Comparison of ENCODE assay signal across 18 mouse cellular contexts in the genomic region with DNA sequence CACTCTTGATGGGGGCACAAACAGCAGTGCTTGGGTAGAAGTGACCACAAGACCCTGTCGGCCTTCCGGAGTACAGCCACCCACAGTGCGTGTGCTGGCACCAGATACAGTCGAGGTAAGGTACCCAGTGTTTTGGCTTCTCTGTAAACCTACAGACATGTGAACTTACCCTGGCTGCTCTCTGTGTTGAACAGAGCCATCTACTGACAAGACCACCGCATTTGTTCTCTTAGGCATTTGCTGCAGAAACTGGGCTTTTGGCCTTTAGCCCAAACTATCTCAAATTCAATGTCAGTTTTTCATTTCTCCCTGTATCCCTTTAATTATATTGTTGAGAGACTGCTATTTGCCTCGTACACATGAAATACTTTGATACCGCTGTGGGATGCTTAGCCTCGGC.
DNase-seq lines count a peak whose midpoint lies in the region; ATAC-seq and TF ChIP-seq lines count a peak whose summit lies in the region.
"Had no signal": no experiment of that assay in that cellular context is flagged by ENCODE, and none has a peak within 500 bp of the region (broad histone marks: within the 10 kb centered on the region; RNA-seq: fewer than 3 reads in every experiment).

No protein-coding gene starts in this region.

- no peak for TF ChIP-seq EP300 in heart, adult 2 months (IDR thresholded peaks at IDR 0.05; ENCODE audit: insufficient read depth, low read depth, low read length)
- TF ChIP-seq EP300 in lung, postnatal 0 days (IDR thresholded peaks at IDR 0.05), result no peak

- H3K4me3 ChIP-seq in heart, adult 2 months, result no peak overlapping the region
- H3K4me3 ChIP-seq in lung, postnatal 0 days (ENCODE audit: low read depth, low read length), result no peak overlapping the region
- H3K4me3 ChIP-seq in embryonic facial prominence, embryonic 14.5 days (ENCODE audit: low read depth, low read length), result no peak overlapping the region
- no peak overlapping the region for H3K4me3 ChIP-seq in hindbrain, embryonic 16.5 days (ENCODE audit: low read length)
- H3K4me3 ChIP-seq: embryonic facial prominence, embryonic 15.5 days; liver, embryonic 15.5 days; neural tube, embryonic 12.5 days had no signal

- ATAC-seq in lung, postnatal 0 days, result no peak
- peak; percentile 41; the same call in 1 of the 2 replicates for ATAC-seq in embryonic facial prominence, embryonic 14.5 days (ENCODE audit: low read depth)
- ATAC-seq in hindbrain, embryonic 16.5 days, result peak; percentile 56; the same call in 1 of the 2 replicates

- no peak for TF ChIP-seq POLR2A in heart, adult 2 months (IDR thresholded peaks at IDR 0.05; ENCODE audit: insufficient read depth, low read depth, low read length)

- no peak overlapping the region for H3K27ac ChIP-seq in heart, adult 2 months
- H3K27ac ChIP-seq in lung, postnatal 0 days (ENCODE audit: low read length), result no peak overlapping the region
- no peak overlapping the region for H3K27ac ChIP-seq in embryonic facial prominence, embryonic 14.5 days (replicated peaks; ENCODE audit: low read depth, low read length)
- no peak overlapping the region for H3K27ac ChIP-seq in hindbrain, embryonic 16.5 days (ENCODE audit: low read depth, low read length)
- H3K27ac ChIP-seq: embryonic facial prominence, embryonic 15.5 days; liver, embryonic 15.5 days; neural tube, embryonic 12.5 days had no signal

- no peak overlapping the region for H3K9ac ChIP-seq in heart, adult 2 months (ENCODE audit: low read depth, low read length)
- no peak overlapping the region for H3K9ac ChIP-seq in lung, postnatal 0 days (replicated peaks; ENCODE audit: low read depth)
- H3K9ac ChIP-seq in embryonic facial prominence, embryonic 14.5 days (ENCODE audit: low read depth, low read length), result no peak overlapping the region
- H3K9ac ChIP-seq in hindbrain, embryonic 16.5 days (ENCODE audit: low read depth, low read length), result no peak overlapping the region
- H3K9ac ChIP-seq: embryonic facial prominence, embryonic 15.5 days; liver, embryonic 15.5 days; neural tube, embryonic 12.5 days had no signal

- no peak overlapping the region for H3K4me2 ChIP-seq in lung, postnatal 0 days (replicated peaks; ENCODE audit: low read depth, low read length)
- no peak overlapping the region for H3K4me2 ChIP-seq in embryonic facial prominence, embryonic 14.5 days (ENCODE audit: low read depth, low read length)
- H3K4me2 ChIP-seq in hindbrain, embryonic 16.5 days (ENCODE audit: low read length), result peak overlapping the region; percentile 18; the same call in 1 of the 2 replicates
- H3K4me2 ChIP-seq: embryonic facial prominence, embryonic 15.5 days; heart, embryonic 11.5 days; liver, embryonic 15.5 days; neural tube, embryonic 12.5 days had no signal

- H3K79me2 ChIP-seq in heart, adult 2 months (replicated peaks; ENCODE audit: control insufficient read depth, insufficient read depth, low read length), result no peaks in the 10 kb centered on the region

- TF ChIP-seq CTCF in heart, adult 2 months (IDR thresholded peaks at IDR 0.05), result 0 out of 2 replicates have a peak, but pooled peaks have one; percentile 12
- TF ChIP-seq CTCF in lung, postnatal 0 days (IDR thresholded peaks at IDR 0.05), result 0 out of 2 replicates have a peak, but pooled peaks have one; percentile 4

- DNase-seq in heart, adult 2 months, result no peak
- no peak for DNase-seq in heart, postnatal 36 days
- no peak for DNase-seq in lung, postnatal 0 days (ENCODE audit: low spot score)
- no peak for DNase-seq in lung, postnatal 14 days
- DNase-seq in embryonic facial prominence, embryonic 14.5 days (ENCODE audit: low spot score), result peak; percentile 81
- DNase-seq in embryo, embryonic 9.5 days (ENCODE audit: extremely low spot score), result no peak
- DNase-seq: adrenal gland, postnatal 25 days; gastrocnemius, postnatal 14 days; kidney, adult 11 months; kidney, postnatal 14 days; lung, postnatal 4 days; thymus, adult 18-20 months had no signal

- no peaks in the 10 kb centered on the region for H3K9me3 ChIP-seq in lung, postnatal 0 days (ENCODE audit: low read length)
- no peaks in the 10 kb centered on the region for H3K9me3 ChIP-seq in embryonic facial prominence, embryonic 14.5 days (ENCODE audit: control insufficient read depth, low read length)
- H3K9me3 ChIP-seq in hindbrain, embryonic 16.5 days (ENCODE audit: control insufficient read depth, low read length), result no peaks in the 10 kb centered on the region
- H3K9me3 ChIP-seq: embryonic facial prominence, embryonic 15.5 days; liver, embryonic 15.5 days; neural tube, embryonic 12.5 days had no signal

- no peaks in the 10 kb centered on the region for H3K4me1 ChIP-seq in heart, adult 2 months (ENCODE audit: control insufficient read depth, insufficient read depth, low read length)
- H3K4me1 ChIP-seq in lung, postnatal 0 days (ENCODE audit: insufficient read depth, low read depth, low read length), result no peaks in the 10 kb centered on the region
- no peaks in the 10 kb centered on the region for H3K4me1 ChIP-seq in embryonic facial prominence, embryonic 14.5 days (ENCODE audit: control insufficient read depth, insufficient read depth, low read length)
- H3K4me1 ChIP-seq in hindbrain, embryonic 16.5 days (ENCODE audit: control insufficient read depth, insufficient read depth, low read depth, low read length), result peaks cover 6% of the 10 kb centered on the region
- H3K4me1 ChIP-seq: embryonic facial prominence, embryonic 15.5 days; liver, embryonic 15.5 days; neural tube, embryonic 12.5 days had no signal

- peaks cover 2% of the 10 kb centered on the region; the same call in 1 of the 2 replicates for H3K27me3 ChIP-seq in heart, adult 2 months (ENCODE audit: control insufficient read depth, insufficient read depth, low read length)
- no peaks in the 10 kb centered on the region for H3K27me3 ChIP-seq in lung, postnatal 0 days (replicated peaks; ENCODE audit: insufficient read depth, low read length)
- H3K27me3 ChIP-seq in embryonic facial prominence, embryonic 14.5 days (replicated peaks; ENCODE audit: control insufficient read depth, insufficient read depth, low read length), result peaks cover 21% of the 10 kb centered on the region
- no peaks in the 10 kb centered on the region for H3K27me3 ChIP-seq in hindbrain, embryonic 16.5 days (replicated peaks; ENCODE audit: control insufficient read depth, insufficient read depth, low read length)
- H3K27me3 ChIP-seq: liver, embryonic 15.5 days; neural tube, embryonic 12.5 days had no signal

- 80% methylated on average over 8 of the region's 8 CpGs for WGBS in heart, adult 2 months
- WGBS in lung, postnatal 0 days, result 69% methylated on average over 8 of the region's 8 CpGs
- 58% methylated on average over 7 of the region's 8 CpGs for WGBS in embryonic facial prominence, embryonic 14.5 days
- WGBS in hindbrain, embryonic 16.5 days, result 57% methylated on average over 8 of the region's 8 CpGs

- intact Hi-C loops in heart, adult 2 months (cut with DNase I), result no loop called here
- intact Hi-C loops in heart, postnatal 36 days (cut with DNase I), result no loop called here

- H3K36me3 ChIP-seq in heart, adult 2 months (ENCODE audit: control insufficient read depth, insufficient read depth, low read length), result no peaks in the 10 kb centered on the region
- no peaks in the 10 kb centered on the region for H3K36me3 ChIP-seq in lung, postnatal 0 days (ENCODE audit: insufficient read depth, low read length)
- no peaks in the 10 kb centered on the region for H3K36me3 ChIP-seq in embryonic facial prominence, embryonic 14.5 days (ENCODE audit: control insufficient read depth, insufficient read depth, low read length)
- H3K36me3 ChIP-seq in hindbrain, embryonic 16.5 days (ENCODE audit: control insufficient read depth, insufficient read depth, low read length), result no peaks in the 10 kb centered on the region
- H3K36me3 ChIP-seq: embryonic facial prominence, embryonic 15.5 days; G1E; liver, embryonic 15.5 days; neural tube, embryonic 12.5 days had no signal
